Mouse (Mus musculus) ovary, postnatal 10 days (tissue): ENCODE results near the gene Obox3.
"Not testable (repeated sequence)": the region's sequence is repeated elsewhere in the genome, so short reads cannot be mapped to it uniquely, and the experiment has no call there.

Source experiments
- DNase-seq: peaks from one replicate; pipeline ENCODE4 v3.0.0; 2022; ENCODE audit warnings: low spot score

The Obox3 gene

DNA sequence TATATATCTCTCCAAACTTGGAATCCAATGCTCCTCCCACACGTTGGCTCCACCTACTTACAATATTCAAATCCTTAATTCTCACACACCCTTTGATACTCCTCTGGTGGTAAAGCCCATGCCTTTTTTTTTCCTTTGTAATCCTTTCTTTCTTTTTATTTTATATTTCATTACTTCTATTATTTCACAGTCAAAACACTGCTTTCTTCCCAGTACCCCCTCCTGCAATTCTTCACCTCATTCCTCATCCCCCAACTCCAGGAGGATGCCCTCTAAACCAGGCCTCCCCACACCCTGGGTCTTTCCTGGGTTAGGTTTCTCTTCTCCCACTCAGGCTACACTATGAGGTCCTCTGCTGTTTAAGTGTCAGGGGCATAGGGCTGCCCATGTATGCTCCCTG is at the start of gene Obox3:
Gene Obox3, minus strand, starts transcription at position 101 of the 400 bp plus-strand sequence.
- DNase-seq = not testable (repeated sequence)

DNA sequence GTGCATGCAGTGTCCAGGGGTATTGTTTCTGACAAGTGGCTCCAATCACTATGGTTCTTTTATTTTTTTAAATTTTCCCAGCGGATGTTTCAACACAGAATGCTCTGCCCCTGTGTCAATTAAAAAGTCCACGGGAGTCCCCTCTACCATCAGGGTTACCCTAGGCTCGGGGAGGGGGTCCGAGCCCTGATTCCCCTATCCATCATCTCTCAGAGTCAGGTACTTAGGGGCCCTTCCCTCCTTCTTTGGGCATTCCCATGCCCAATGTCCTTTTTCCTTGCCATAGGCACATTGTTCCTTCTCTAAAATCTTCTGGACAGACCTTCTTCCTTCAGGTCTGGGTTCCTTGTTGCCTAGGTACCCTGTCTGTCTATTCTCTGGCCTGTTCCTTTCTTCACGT is 130.3 kb downstream of the Obox3 start:
- not testable (repeated sequence) for DNase-seq
